Mouse (Mus musculus): ENCODE data around the gene B4galt4.

The B4galt4 gene

DNA sequence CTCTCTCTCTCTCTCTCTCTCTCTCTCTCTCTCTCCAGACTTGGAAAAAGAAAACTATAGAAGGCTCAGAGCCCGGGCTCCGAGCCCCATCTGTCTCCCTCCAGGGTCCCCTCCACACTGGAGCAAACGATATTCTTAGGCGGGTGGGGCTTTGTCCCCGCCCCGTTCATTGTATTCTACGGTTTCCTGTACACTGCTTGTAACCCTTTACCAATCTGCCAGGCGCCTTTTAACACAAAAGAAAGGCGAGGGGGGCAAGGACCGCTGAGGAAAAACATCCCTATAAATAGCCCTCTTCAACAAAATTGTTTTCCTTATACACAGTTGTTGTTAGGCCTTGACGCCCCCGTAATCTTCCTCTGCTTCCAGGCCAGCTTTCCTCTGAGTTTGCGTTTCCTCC, 17.1 kb upstream of the B4galt4 start:
- in situ Hi-C loops (cut with MboI; ENCODE audit: unreplicated experiment in 2 of 2): loop anchor here (10.0 to 25.0 kb wide), 4 partner anchors 100 to 638 kb away; partner anchors contain the start of genes Cox17 (in 1 of the 2), Gm21987 (in 1 of the 2), Gsk3b (in 1 of the 2) and Maats1 (in 1 of the 2)

DNA sequence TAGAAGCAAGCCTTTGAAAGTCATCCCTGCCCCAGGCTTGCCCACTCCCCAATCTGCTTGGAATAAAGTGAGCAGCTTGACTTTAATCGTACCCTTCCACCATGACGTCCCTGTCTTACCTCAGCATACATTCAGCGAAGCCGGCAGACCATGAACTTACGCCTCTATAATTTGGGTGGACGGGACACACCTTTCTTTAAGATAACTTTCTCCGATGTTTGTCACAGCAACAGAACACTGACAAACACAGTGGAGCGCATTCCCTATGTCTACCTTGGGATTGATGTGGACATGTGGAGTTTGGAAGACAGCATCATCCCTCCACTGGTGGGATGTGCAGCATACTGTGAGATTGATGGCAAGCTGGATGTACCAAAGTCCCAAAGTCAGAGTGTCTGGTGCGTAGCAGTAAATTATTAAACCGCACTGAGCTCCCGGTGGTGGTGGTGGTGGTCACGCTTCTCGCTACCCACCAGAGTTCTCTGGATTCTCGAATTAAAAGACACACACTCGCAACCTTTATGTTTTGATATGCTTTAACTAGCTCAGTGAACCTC, 13.4 kb upstream of the B4galt4 start:
- in situ Hi-C loops (cut with MboI; ENCODE audit: unreplicated experiment in 2 of 2): loop anchor here (10.0 to 25.0 kb wide), 4 partner anchors 104 to 641 kb away; partner anchors contain the start of genes Cox17 (in 1 of the 2), Gm21987 (in 1 of the 2), Gsk3b (in 1 of the 2) and Maats1 (in 1 of the 2)

DNA sequence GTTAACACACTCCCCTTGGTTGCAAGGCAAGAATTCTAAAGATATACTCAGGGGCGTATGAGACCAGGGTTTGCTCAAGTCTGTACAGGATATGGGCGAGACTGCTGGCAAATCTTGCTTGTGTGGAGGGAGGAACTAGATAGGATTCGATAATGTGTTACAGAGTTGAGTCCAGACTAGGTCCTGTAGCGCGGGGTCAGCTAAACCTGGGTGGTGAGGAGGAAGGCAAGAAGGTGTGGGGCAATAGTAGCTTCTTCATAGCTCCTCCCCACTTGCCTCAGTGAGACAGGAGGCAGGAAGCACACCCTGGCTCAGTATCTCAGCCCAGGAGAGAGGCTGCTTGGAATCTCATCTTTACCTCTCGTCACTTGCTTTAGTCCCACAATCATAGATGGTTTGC, 12.9 kb upstream of the B4galt4 start:
- in situ Hi-C loops (cut with MboI; ENCODE audit: unreplicated experiment in 2 of 2): loop anchor here (10.0 to 25.0 kb wide), 4 partner anchors 104 to 642 kb away; partner anchors contain the start of genes Cox17 (in 1 of the 2), Gm21987 (in 1 of the 2), Gsk3b (in 1 of the 2) and Maats1 (in 1 of the 2)

DNA sequence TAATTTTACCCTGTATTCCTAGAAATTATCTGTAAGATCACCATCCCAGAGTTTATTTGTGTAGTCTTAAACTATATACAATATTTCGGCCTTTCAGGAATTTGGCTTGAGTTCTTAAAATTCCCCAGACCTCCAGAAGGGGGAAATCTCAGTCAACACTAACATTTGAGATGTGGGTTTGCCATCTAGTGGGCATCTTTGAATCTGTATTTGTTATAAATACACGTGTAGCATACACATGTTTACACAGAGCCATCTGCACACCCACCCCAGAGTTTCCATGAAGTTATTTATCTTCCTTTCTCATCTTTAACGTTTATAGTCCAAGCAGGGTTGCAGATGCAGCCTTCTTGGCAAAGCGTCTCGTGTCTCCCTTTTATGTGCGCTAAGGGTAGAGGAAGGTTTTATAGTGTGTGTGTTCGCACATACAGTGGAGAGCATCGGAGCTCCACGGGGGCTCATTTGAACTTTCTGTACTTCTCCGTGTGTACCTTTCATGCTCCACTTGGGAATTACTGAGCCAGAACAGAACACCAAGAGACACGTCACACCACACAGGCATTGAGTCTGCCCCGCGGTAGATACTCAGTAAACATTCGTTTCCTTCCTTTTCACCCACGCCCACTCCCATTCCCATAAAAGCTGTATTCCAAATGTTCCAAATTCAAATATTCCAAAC, 12.3 kb upstream of the B4galt4 start:
- in situ Hi-C loops (cut with MboI; ENCODE audit: unreplicated experiment in 2 of 2): loop anchor here (10.0 to 25.0 kb wide), 5 partner anchors 85 to 642 kb away; partner anchors contain the start of genes Cox17 (in 2 of the 2), Gm21987 (in 2 of the 2), Maats1 (in 2 of the 2) and Gsk3b (in 1 of the 2)

DNA sequence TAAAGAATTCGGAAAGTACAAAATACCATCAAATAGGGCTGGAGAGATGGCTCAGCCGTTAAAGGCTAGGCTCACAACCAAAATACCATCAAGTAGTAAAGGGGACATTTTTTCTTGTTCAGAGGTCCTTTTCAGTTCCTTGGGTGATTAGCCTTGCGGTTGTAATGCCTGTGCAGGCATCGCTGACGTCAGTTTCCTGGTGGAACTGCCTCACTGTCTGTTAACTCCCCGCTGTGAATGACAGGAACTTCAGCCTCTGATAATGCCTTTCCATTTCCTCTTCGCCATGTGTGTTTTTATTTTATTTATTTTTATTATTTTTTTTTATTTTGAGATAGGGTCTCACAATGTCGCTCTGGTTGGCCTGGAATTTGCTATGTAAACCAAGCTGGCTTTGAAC, 11.1 kb upstream of the B4galt4 start:
- in situ Hi-C loops (cut with MboI; ENCODE audit: unreplicated experiment in 2 of 2): loop anchor here (10.0 to 25.0 kb wide), 3 partner anchors 84 to 644 kb away; partner anchors contain the start of genes Cox17 (in 1 of the 2), Gm21987 (in 1 of the 2), Gsk3b (in 1 of the 2) and Maats1 (in 1 of the 2)

DNA sequence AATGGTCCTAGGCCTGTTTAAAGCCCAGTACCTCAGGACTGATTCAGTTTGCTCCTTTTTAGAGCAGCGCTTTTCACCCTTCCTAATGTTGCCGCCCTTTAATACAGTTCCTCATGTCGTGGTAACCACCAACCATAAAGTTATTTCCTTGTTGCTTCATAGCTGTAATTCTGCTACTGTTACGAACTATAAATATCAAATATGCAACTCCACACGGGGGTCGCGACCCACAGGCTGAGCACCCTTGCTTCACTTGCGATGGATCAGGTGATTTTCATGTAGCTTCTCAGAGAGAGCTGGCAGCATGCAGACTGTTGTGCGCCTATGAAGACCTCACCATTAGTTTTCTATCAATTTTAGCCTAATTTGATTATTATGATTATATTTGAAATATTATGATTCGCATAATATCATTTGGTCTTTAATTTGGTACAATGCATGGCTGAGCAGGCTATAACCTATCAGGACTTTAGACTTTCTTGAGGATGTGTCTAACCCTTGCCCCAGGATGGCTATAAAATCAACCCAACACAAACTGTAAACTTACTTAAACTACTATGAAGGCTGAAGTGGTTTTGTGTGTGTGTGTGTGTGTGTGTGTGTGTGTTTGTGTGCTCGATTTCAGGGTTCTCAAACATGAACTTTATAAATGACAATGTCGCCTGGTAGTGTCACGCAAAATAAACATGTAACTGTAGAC, 710 bp upstream of the B4galt4 start:
- in situ Hi-C loops (cut with MboI; ENCODE audit: unreplicated experiment in 2 of 2): loop anchor here in 1 of 2 experiments (25.0 kb wide), 1 partner anchor 654 kb away; the partner anchor contains the start of gene Gsk3b

DNA sequence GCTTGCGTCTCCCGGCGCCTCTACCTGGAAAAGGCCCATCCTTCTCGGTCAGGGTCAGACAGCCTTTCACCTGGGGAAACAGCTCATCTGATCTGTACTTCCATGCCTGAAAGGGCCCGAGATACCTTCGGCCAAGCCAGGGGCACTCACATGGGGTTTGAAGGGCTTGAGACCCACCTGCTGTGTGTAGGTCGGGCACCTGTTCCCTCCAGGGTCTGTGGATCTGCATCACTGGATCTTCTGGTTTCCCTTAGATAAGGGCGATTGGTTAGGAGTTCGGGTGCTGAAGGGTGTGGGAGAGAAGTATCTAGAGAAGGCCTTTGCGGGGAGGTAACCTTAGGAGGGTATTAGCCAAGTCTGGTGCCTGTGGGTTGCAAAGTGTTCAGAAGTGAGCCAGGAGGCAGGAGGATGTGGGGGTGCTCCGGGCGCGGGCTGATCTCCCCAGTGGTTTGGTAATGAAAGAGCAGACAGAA, 631 bp downstream of the B4galt4 start:
- in situ Hi-C loops (cut with MboI; ENCODE audit: unreplicated experiment in 2 of 2): loop anchor here in 1 of 2 experiments (25.0 kb wide), 1 partner anchor 655 kb away; the partner anchor contains the start of gene Gsk3b

DNA sequence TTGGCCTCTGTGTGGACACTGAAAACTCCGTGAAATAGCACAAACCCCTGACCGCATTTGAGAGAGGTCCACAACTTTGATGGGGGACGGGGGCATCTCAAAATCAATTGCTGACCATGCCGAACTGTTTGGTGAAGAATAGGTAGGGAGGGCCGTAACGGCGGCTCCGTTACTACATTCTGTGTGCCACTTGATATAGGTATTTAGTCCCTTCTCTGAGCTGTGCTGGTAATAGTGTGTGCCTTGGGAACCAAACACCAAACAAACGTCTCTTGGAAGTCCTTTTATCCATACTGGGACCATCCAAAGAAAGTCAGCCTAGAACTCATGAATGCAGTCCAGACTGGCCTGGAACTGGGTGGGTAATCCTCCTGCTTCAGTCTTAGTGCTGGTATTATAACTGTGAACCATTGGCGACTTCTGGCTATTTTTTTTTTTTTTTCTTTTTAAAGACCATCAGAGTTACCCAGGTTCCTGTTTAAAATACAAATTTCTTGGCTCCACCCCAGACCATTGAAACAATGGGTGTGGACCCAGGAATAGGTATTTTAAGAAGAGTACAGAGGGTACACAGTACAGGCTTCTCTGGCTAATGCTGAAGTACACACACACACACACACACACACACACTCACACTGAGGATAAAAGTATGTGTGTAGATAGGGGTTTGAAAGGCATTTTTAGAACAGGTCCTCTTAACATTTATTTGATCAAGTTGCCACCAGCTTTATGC, 2.0 kb downstream of the B4galt4 start:
- in situ Hi-C loops (cut with MboI; ENCODE audit: unreplicated experiment in 2 of 2): loop anchor here in 1 of 2 experiments (25.0 kb wide), 1 partner anchor 657 kb away; the partner anchor contains the start of gene Gsk3b

DNA sequence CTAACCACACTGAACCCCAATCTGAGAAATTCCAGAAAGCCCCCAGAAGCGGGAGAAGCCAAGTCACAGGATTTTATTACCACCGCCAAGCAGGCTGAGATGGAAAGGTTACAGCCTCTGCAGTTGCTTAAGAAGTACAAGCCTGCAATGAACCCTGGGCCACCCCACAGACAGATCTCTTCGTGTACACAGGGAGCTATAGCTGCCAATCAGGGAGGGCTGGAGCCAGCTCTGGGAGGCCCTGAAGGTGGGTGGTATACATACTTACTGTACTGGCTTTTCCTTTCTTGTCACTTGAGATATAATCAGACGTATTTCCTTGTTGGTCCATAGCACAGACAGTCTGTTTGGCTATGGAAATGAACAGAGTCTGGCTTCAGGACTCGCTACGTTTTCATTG, 8.7 kb downstream of the B4galt4 start:
- in situ Hi-C loops (cut with MboI; ENCODE audit: unreplicated experiment in 2 of 2): no loop called here

DNA sequence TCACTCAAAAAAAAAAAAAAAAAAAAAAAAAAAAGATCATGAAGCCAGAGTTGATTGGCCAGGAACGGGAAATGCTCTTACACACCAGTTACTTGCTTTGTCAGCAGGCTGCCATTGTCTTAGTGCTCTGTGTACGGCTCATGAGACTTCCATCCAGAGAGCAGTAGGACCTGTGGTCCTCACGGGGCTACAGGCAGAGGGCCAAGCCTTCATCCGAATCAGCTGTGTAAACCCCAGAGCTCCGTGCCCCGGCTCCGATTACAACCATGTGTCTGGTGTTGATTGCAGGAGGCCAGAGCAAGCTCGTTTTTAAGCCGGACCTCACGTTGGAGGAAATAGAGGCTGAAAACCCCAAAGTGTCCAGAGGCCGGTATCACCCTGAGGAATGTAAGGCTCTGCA, 11.6 kb downstream of the B4galt4 start:
- in situ Hi-C loops (cut with MboI; ENCODE audit: unreplicated experiment in 2 of 2): no loop called here

DNA sequence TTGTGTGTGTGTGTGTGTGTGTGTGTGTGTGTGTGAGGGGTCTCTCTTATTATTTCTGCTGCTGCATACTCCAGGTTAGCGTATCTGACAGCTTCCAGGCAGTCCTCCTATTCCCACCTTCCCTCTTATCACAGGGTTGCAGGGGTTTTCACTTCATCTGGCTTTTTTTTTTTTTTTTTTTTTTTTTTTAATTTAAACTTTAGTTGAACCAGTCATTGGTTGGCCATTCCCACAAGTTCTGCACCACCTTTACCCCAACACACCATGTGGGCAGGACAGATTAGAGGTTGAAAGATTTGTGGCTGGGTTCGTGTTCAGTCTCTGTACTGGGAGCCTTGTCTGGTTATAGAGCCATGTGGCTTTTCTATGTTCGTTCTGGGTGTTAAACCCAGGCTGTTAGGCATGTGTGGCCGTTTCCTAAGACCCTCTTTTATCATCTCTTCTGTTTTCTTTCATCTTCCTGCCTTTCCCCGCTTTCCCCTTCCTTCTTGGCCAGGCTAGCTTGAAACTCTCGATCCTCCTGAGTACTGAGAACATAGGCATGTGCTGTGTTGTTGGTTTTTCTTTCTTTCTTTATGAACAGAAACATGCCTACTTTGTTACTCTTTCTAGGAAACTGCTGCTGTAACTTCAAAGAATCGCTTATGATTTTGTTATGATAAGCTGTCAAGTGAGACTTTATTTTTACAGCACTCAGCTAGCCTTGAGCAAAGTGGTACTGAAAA, 13.6 kb downstream of the B4galt4 start:
- in situ Hi-C loops (cut with MboI; ENCODE audit: unreplicated experiment in 2 of 2): no loop called here

DNA sequence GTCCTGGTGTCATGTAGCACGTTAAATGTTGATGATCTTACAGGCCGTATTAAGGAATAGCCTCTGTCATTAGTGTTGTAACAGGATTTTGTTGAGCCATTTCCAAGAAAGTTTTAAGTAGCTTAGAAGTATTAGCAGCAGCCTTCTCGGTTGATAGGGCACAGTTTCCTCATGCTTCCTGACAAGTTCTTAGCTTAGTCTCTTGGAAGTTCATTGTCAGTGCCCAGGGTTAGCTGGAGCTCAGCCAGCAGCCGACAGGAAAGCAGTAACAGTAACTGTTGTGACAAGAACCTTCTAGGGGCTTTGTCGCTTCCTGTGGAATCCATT, 14.1 kb downstream of the B4galt4 start:
- in situ Hi-C loops (cut with MboI; ENCODE audit: unreplicated experiment in 2 of 2): no loop called here

DNA sequence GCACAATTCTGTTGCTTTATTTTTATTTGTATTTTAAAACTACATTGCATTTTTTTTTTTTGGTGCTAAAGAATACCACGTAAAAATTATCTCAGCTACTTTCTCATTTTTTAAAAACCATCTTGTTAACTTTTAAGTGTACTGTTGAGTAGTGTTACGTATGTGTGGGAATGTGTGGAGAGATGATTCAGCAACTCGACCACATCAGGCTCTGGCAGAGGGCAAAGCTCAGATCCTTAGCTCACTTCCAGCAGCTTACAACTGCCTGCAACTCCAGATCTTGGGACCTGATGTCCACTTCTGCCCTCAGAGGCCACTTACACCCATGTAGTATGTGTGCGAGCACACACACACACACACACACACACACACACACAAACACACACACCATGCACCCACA, 14.5 kb downstream of the B4galt4 start:
- in situ Hi-C loops (cut with MboI; ENCODE audit: unreplicated experiment in 2 of 2): no loop called here

DNA sequence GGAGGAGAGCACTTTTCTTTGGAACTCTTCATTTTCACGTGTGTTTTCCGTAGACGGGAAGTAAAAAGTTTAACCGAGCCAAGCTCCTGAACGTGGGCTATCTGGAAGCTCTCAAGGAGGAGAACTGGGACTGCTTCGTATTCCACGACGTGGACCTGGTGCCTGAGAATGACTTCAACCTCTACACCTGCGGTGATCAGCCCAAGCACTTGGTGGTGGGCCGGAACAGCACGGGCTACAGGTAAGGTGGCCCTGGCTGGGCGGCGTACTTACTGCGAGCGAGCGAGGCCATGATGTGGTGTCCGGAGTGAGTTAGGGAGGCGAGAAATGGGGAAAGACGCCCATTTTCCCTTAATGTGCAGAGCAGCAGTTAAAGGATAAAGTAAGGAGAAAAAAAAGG, 15.6 kb downstream of the B4galt4 start:
- in situ Hi-C loops (cut with MboI; ENCODE audit: unreplicated experiment in 2 of 2): no loop called here

DNA sequence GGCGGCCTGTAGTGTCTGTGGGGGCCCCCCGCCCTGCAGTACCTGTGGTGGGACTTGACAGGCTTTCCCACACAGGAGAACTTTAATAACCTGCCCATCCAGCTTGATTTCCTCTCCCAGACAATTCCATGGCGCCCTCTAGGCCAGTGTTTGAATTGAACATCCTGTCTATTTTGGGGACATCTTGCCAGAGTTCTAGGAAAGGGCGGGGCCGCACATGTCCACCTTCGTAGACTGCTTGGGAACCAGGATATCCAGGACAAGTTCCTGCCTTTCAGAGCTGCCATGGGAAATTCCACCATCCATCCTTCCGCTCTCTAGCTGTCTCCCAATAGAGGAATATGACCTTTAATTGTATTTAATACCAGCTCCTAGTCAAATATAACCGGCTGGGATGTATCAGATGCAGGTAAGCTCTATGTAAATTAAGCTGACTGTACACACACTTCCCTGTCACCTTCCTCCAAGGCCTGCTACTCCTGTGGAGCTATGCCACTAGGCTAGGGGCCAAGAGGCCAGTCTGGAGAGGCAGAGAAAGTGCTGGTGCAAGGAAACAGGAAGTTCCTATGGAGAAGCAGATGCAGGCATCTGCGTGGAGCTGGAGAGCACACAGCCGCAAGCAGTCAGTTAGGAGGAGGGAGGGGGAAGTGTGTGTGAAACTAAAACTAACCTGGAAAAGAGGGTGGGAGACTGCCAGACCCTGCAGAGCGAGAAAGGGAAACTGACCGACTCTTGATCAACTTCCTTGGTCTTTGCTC, 16.2 kb downstream of the B4galt4 start:
- in situ Hi-C loops (cut with MboI; ENCODE audit: unreplicated experiment in 2 of 2): no loop called here

DNA sequence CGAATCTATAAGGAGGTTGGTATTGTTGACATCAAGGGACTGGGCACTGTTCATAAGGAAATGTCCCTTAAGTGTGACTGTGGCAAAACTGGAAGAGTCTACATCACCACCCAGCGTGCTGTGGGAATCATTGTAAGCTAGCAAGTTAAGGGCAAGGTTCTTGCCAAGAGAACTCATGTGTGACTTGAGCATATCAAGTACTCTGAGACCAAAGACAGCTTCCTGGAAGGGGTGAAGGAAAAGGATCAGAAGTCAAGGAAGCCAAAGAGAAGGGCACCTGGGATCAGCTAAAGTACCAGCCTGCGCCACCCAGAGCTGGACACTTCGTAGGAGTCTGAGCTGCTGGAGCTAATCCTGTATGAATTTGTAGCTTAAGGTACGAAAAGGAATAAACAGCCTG, 18.2 kb downstream of the B4galt4 start:
- in situ Hi-C loops (cut with MboI; ENCODE audit: unreplicated experiment in 2 of 2): no loop called here

DNA sequence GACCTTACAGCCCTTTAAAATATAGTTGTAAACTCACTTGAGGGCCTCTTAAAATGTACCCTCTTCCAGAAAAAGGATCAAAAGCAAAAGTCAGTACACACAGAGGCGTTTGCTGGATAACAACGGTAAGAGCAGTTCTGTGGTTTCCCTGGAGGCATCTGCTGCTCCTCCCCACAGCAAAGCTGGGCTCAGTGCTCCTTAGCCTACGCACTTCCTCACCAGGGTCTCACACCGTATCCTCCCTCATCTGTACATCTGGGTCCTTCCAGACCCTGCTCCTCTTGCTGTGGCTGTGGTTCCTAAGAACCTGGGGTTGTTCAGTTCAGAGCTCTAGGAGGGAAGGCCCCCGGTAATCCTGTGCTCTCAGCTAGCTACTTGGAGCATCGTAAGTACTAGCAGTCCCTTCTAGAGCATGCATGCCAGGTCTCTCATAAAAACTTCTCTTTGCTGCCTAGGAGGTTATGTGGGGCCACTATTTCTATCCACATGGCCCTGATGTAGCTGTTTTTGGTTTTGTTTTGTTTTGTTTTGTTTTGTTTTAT, 18.8 kb downstream of the B4galt4 start:
- in situ Hi-C loops (cut with MboI; ENCODE audit: unreplicated experiment in 2 of 2): no loop called here

DNA sequence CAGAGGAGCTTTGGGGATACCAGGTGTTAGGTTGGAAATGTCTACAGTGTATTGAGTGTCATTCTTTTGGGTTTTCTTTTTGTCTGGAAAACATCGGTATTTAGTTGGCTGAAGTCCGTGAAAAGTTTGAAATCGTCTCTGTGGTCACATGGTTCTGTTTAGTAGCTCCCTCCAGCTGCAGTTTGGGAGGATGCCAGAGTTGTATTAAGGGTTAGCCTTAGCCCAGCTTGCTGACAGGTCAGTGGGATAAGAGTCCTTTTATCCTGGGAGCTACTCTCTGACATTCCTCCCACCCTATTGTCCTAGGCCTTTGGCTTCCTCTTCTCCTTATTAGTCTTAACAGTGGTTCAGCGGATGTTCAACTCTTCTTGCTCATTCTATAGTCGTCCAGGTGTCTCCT, 19.9 kb downstream of the B4galt4 start:
- in situ Hi-C loops (cut with MboI; ENCODE audit: unreplicated experiment in 2 of 2): no loop called here

DNA sequence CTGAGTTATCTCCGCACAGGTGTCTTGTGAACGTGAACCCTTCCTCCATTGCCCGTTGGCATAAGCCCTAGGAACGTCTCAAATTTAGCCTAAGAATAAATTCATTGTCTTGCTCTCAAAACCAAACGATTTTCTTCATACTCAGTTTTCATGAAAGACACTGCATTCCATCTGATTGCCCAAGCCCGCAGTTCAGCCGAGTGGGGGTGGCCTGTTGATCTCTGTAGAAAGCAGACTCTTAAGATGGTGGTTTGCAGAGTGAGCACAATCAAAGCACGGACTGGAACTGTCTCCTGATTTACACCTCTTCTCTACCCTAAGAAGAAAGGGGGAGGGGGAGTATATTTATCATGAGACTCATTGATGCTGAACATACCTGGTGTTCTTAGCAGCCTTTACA, 20.3 kb downstream of the B4galt4 start:
- in situ Hi-C loops (cut with MboI; ENCODE audit: unreplicated experiment in 2 of 2): no loop called here

All from v-Abl transformed pro-B cells (cell line).